Comparison of ENCODE assay signal across 13 mouse cellular contexts in the genomic region with DNA sequence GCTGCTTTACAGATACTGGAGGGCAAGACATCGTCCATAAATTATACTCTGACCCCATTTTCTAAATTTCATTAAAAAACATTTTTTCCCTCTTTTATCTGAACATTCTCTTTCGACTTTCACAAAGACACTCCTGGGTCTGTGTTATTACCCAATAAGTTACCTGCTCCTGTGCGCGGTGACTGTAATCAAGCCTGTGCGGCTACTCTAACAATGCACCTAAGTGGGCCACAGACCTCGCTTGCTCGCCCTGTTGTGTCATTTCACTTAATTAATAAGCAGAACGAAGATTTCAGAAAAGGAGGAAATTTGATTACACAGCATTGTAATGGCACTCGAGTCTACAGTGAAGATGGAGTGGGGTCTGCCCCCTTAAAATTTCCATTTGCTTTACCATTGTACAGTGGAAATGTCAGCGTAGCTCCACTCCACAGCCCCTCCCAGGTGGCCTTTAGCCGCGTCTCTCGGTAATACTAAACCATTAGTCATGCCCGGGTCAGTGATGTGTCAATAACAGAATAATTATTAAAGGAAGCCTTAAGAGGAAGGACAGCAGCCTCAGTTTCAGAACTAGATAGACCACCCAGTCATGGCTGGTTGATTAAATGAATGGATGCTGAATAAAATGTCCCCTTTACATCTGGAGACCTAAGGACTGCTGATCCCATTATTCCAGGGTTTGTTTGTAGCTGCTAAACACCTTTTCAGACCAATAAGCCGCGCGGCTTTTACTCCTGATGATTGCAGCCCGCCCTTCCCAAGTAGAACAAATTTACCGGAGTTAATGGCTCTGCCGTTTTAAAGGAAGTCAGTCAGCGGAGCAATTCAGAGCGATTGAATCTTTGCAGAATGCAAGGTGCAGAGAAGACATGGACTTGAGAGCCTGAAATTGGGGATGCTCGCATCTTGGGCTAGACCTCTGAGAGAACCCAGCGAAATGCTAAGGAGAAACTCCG.
DNase-seq lines count a peak whose midpoint lies in the region; ATAC-seq lines count a peak whose summit lies in the region.
"Had no signal": no experiment of that assay in that cellular context is flagged by ENCODE, and none has a peak within 500 bp of the region (broad histone marks: within the 10 kb centered on the region; RNA-seq: fewer than 3 reads in every experiment).

No protein-coding gene starts in this region.

- H3K4me2 ChIP-seq in intestine, embryonic 15.5 days (replicated peaks), result 0 out of 2 replicates have a peak overlapping the region, but pooled peaks have one; percentile 7
- peak overlapping the region; percentile 35; the same call in 1 of the 2 replicates for H3K4me2 ChIP-seq in neural tube, embryonic 14.5 days (ENCODE audit: low read depth, low read length)
- H3K4me2 ChIP-seq: liver, embryonic 13.5 days had no signal

- H3K27me3 ChIP-seq in forebrain, embryonic 10.5 days (ENCODE audit: poor library complexity, severe bottlenecking), result no peaks in the 10 kb centered on the region
- no peaks in the 10 kb centered on the region for H3K27me3 ChIP-seq in intestine, embryonic 15.5 days (replicated peaks)
- H3K27me3 ChIP-seq in neural tube, embryonic 14.5 days (ENCODE audit: control insufficient read depth, insufficient read depth, low read length), result no peaks in the 10 kb centered on the region
- H3K27me3 ChIP-seq: liver, embryonic 13.5 days; Patski had no signal

- 53% methylated on average over 25 of the region's 25 CpGs for WGBS in forebrain, embryonic 10.5 days
- 61% methylated on average over 25 of the region's 25 CpGs for WGBS in intestine, embryonic 15.5 days
- WGBS in neural tube, embryonic 14.5 days, result 30% methylated on average over 25 of the region's 25 CpGs

- no peak overlapping the region for H3K27ac ChIP-seq in forebrain, embryonic 10.5 days
- H3K27ac ChIP-seq in intestine, embryonic 15.5 days, result no peak overlapping the region
- no peak overlapping the region for H3K27ac ChIP-seq in neural tube, embryonic 14.5 days (ENCODE audit: low read depth, low read length)
- H3K27ac ChIP-seq: liver, embryonic 13.5 days had no signal

- peak; percentile 7 for DNase-seq in kidney, adult 9 months
- no peak for DNase-seq in kidney, postnatal 36 days
- DNase-seq in forebrain, embryonic 10.5 days (ENCODE audit: extremely low spot score, low spot score), result peak; percentile 33
- DNase-seq in urinary bladder, postnatal 14 days (ENCODE audit: low spot score), result no peak
- no peak for DNase-seq in urinary bladder, postnatal 4 days (ENCODE audit: low spot score in 2 of 2)
- no peak for DNase-seq in layer of hippocampus, adult 11-12 months (ENCODE audit: low spot score)
- DNase-seq: layer of hippocampus, adult 9-11 months; liver, embryonic 13.5 days; thymus, postnatal 4 days had no signal

- H3K9me3 ChIP-seq in forebrain, embryonic 10.5 days, result no peaks in the 10 kb centered on the region
- no peaks in the 10 kb centered on the region for H3K9me3 ChIP-seq in intestine, embryonic 15.5 days
- no peaks in the 10 kb centered on the region for H3K9me3 ChIP-seq in neural tube, embryonic 14.5 days (ENCODE audit: control insufficient read depth, low read length)
- H3K9me3 ChIP-seq: liver, embryonic 13.5 days had no signal

- no peak overlapping the region for H3K9ac ChIP-seq in intestine, embryonic 15.5 days
- H3K9ac ChIP-seq in neural tube, embryonic 14.5 days (replicated peaks; ENCODE audit: low read depth, low read length), result no peak overlapping the region
- H3K9ac ChIP-seq: liver, embryonic 13.5 days had no signal

- H3K4me3 ChIP-seq in forebrain, embryonic 10.5 days, result peak overlapping the region; percentile 10; the same call in 1 of the 2 replicates
- H3K4me3 ChIP-seq in intestine, embryonic 15.5 days (replicated peaks), result no peak overlapping the region
- no peak overlapping the region for H3K4me3 ChIP-seq in neural tube, embryonic 14.5 days (ENCODE audit: low read depth, low read length)
- H3K4me3 ChIP-seq: erythroblast, embryonic 14.5 days; liver, embryonic 13.5 days had no signal

- peaks cover 29% of the 10 kb centered on the region for H3K4me1 ChIP-seq in forebrain, embryonic 10.5 days
- no peaks in the 10 kb centered on the region for H3K4me1 ChIP-seq in intestine, embryonic 15.5 days (replicated peaks)
- H3K4me1 ChIP-seq in neural tube, embryonic 14.5 days (ENCODE audit: control insufficient read depth, insufficient read depth, low read length), result peaks cover 13% of the 10 kb centered on the region; the same call in 1 of the 2 replicates

- peak; percentile 53; the same call in 1 of the 2 replicates for ATAC-seq in intestine, embryonic 15.5 days
- 0 out of 2 replicates have a peak, but pooled peaks have one; percentile 58 for ATAC-seq in neural tube, embryonic 14.5 days (ENCODE audit: low read depth)
- ATAC-seq: Patski had no signal

- H3K36me3 ChIP-seq in forebrain, embryonic 10.5 days (replicated peaks), result no peaks in the 10 kb centered on the region
- H3K36me3 ChIP-seq in intestine, embryonic 15.5 days, result no peaks in the 10 kb centered on the region
- no peaks in the 10 kb centered on the region for H3K36me3 ChIP-seq in neural tube, embryonic 14.5 days (ENCODE audit: control insufficient read depth, insufficient read depth, low read length)
- H3K36me3 ChIP-seq: liver, embryonic 13.5 days had no signal

Comparison
In these comparisons a context has a peak if more than half of its experiments do, and no peak if none do; other contexts are left out.
1. DNase-seq: peak in kidney, adult 9 months (single experiment) and forebrain, embryonic 10.5 days (single experiment); none in kidney, postnatal 36 days (0 of 2), urinary bladder, postnatal 14 days (single experiment), urinary bladder, postnatal 4 days (0 of 2) and layer of hippocampus, adult 11-12 months (single experiment).